Mouse (Mus musculus) E14TG2a.4 (cell line): ENCODE measurements at regions not wholly inside any gene's neighbourhood (a gene's known extent, or its start where the extent isn't known, plus 50 kb on each side); places are given as distances from the start of the nearest gene placed in this dataset.

Experiments used
- H3K27me3 ChIP-seq: 2 replicates; pipeline ENCODE4 v1.6.1; 2014; ENCODE audit warnings: low read length, control low read depth; ENCODE audit not compliant: insufficient read depth
- H3K36me3 ChIP-seq: 2 replicates; pipeline ENCODE4 v1.6.1; 2014; ENCODE audit warnings: low read length, control low read depth; ENCODE audit not compliant: insufficient read depth
- H3K4me1 ChIP-seq: replicated peaks from 2 replicates; pipeline ENCODE4 v1.6.1; 2014; ENCODE audit warnings: low read depth, low read length, control low read depth
- H3K4me3 ChIP-seq: replicated peaks from 2 replicates; pipeline ENCODE4 v1.5.1; 2014; ENCODE audit warnings: mild to moderate bottlenecking, low read length
- H3K9me3 ChIP-seq: 2 replicates; pipeline ENCODE4 v1.6.1; 2014; ENCODE audit warnings: low read length, control low read depth
- CTCF ChIP-seq: conservative IDR thresholded peaks from 2 replicates; pipeline ENCODE4 v1.5.1; 2014; ENCODE audit warnings: low read length
- NANOG ChIP-seq: IDR thresholded peaks from 2 replicates; pipeline ENCODE4 v1.6.1; 2014; ENCODE audit warnings: borderline replicate concordance, low read length, mixed read lengths
- POU5F1 ChIP-seq: IDR thresholded peaks from 2 replicates; pipeline ENCODE4 v1.6.1; 2014; ENCODE audit warnings: low read length, borderline replicate concordance

DNA sequence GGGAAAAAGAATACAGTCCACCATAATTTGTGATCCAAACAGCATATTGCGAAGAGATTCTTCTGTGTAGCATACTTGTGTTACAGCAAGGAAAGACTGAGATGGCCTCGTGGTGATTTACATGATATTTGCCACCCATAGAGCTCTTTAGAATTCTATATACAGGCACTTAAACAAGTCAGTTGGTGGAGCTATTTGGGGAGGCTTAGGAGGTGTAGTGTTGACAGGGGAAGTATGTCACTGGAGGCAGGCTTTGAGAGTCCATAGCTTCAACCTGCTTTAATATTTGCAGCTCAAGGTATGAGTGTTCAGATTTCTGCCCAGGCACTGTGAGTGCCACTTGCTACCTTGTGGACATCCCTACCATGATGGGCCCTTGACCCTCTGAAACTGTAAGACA is 187.3 kb downstream of the Ostf1 start:
- no peaks in the 10 kb centered on the region for H3K27me3 ChIP-seq
- H3K9me3 ChIP-seq: peaks cover 5% of the 10 kb centered on the region; the same call in 1 of the 2 replicates
- no peak overlapping the region for H3K4me3 ChIP-seq
- no peaks in the 10 kb centered on the region for H3K4me1 ChIP-seq
- TF ChIP-seq NANOG: no peak
- H3K36me3 ChIP-seq: no peaks in the 10 kb centered on the region

DNA sequence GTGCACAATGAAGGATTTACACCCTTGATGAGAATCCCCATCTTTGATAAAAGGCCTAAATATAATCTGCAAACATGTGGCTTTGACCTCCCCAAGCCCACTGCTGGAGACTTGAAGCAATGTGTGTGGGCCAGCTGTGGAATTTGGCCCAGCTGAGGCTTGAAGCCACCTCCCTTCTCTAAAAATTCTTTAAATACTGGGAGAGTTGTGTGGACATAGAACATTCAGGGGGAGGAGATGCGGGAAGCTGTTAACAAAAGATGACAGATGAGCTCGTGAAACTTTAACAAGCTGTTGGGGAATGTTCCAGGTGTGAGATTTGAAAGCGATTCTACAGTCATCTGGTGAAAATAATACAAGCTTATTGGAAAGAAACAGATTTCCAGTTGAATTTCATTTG is 195.3 kb downstream of the Ostf1 start:
- Histone ChIP-seq H3K36me3 (no peaks in the 10 kb centered on the region), H3K27me3 (no peaks in the 10 kb centered on the region), H3K4me3 (no peak overlapping the region), H3K4me1 (no peaks in the 10 kb centered on the region), H3K9me3 (peaks cover 34% of the 10 kb centered on the region)
- no peak for TF ChIP-seq POU5F1
- TF ChIP-seq CTCF: no peak
- TF ChIP-seq NANOG: no peak

DNA sequence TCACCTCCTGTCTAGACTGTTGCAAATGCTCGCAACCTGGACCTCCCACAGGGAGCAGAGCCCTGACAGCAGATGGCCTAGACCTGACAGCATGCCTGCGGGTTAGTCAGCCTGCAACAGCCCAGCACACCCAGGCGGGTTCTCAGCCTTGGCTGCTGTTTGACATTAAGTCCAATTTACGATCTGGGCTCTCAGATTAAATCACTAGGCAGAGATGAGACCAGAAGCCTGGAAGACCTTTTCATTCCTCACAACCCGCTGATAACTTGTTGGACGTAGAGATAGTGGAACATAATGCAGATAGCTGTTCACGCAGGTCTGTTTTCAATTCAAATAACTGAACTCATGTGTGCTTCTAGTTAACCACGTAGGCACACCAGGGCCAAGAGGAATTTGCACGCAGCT is 211.2 kb downstream of the Ostf1 start:
- no peaks in the 10 kb centered on the region for H3K27me3 ChIP-seq
- H3K4me3 ChIP-seq: no peak overlapping the region
- H3K36me3 ChIP-seq: no peaks in the 10 kb centered on the region
- no peaks in the 10 kb centered on the region for H3K4me1 ChIP-seq
- H3K9me3 ChIP-seq: no peaks in the 10 kb centered on the region
- TF ChIP-seq POU5F1 (no peak), CTCF (no peak), NANOG (no peak)

DNA sequence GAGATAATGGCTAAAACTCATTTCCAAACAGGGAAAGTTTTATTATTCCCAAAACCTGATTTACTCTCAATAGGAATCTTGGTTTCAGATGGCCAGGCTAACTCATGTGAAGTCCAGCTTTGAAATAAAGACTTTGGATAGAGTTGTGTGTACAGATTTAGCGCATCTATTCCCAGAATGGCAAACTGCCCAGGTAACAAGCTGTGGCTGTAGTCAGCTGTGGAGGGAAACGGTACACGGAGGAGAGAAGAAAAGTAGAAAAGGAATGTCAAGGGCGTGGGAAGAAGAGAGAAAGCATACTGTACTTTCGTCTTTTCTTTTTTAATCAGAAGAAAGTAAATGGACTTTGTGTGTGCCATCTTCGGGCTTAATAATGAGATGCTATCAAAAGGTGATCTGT is 213.1 kb downstream of the Ostf1 start:
- Histone ChIP-seq H3K36me3 (no peaks in the 10 kb centered on the region), H3K9me3 (no peaks in the 10 kb centered on the region), H3K4me1 (no peaks in the 10 kb centered on the region), H3K4me3 (no peak overlapping the region), H3K27me3 (no peaks in the 10 kb centered on the region)
- TF ChIP-seq CTCF: no peak
- TF ChIP-seq NANOG: no peak
- TF ChIP-seq POU5F1: no peak

DNA sequence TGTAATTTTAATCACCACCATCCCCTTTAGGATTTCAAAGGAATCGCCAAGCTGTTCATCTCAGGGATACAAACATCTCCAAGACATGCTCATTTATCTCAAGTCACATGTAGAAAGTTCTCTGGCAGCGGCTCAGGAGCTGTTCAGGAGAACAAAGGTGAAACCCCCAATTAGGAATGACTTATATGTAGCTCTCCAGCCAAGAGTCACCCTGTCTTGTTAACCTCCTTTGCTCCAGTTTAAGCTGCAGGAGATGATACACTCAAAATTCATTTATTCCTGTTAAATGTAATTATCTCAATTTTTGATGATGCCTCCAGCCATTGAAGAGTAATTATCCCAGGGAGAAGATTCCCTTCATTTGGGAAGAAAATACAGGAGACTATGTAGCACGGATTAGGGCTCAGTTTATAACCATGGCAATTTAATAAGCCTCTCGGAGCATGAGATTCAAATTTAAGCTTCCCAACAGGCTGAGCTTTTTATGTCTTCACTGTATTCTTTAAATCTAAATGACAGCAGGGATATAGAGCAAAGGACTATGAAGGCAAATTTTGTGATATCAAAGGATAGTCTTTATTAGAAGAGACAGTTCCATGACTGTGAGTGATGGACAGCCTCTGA is 254.0 kb downstream of the Ostf1 start:
- Histone ChIP-seq H3K4me3 (no peak overlapping the region), H3K27me3 (no peaks in the 10 kb centered on the region), H3K36me3 (no peaks in the 10 kb centered on the region), H3K4me1 (no peaks in the 10 kb centered on the region), H3K9me3 (no peaks in the 10 kb centered on the region)
- TF ChIP-seq CTCF (no peak), POU5F1 (no peak), NANOG (no peak)

DNA sequence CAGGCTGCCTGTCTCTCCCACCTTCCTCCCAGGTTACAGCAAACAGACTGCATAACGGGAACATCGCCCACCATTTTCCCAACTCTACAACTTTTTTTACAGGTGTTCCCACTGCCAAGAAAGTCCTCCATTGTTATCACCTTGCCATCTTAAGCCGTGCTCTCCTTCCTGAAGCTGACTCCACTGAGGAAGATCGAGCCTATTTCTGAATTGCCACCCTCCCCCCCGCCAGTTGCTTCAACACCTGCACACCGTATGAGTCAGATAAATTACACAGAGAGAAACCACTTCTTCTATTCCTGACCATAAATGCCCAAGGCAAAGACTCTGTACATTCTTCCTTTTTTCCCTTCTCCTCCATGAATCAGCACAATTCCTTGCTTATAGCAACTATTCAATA is 263.0 kb downstream of the Ostf1 start:
- Histone ChIP-seq H3K4me1 (no peaks in the 10 kb centered on the region), H3K4me3 (no peak overlapping the region), H3K9me3 (no peaks in the 10 kb centered on the region), H3K36me3 (no peaks in the 10 kb centered on the region), H3K27me3 (no peaks in the 10 kb centered on the region)
- no peak for TF ChIP-seq CTCF
- no peak for TF ChIP-seq NANOG
- TF ChIP-seq POU5F1: no peak

DNA sequence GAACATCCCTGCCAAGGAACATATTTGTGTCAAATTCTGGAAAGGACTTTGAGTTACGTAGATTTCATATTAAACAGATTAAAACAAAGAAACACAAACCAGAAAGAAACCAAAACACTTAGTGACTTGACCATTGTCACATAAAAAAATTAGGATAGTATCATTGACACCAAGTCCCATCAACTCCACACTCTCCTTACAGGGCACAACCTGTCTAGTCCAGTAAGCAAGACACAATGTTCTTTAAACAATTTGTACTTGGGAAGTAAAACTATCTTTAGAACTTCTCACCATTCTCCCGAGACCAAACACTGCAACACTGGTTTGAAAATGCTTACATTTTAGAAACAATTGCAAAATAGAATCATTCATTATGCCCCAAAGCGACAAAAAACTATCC is 277.7 kb downstream of the Ostf1 start:
- TF ChIP-seq CTCF (no peak), POU5F1 (no peak), NANOG (no peak)
- Histone ChIP-seq H3K27me3 (no peaks in the 10 kb centered on the region), H3K36me3 (no peaks in the 10 kb centered on the region), H3K9me3 (no peaks in the 10 kb centered on the region), H3K4me3 (no peak overlapping the region), H3K4me1 (no peaks in the 10 kb centered on the region)

DNA sequence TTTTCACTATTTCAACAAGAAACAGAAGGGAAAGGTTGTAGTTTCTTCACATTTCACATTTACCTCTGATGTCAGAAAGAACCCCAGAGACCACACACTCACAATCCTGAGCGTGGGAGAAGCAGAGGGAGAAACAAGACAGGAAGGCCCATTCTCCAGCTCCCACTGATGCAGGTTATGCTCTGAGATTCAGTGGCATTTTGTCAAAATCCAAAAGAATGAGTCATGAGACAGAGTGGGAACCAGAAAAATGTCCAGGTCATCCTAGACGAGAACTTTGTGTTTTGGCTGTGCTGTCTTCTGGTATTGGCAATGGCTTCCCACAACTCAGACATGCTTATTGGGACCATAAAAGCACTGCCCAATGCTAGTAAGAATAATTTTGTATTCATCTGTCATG is 285.9 kb downstream of the Ostf1 start:
- no peaks in the 10 kb centered on the region for H3K36me3 ChIP-seq
- TF ChIP-seq POU5F1 (no peak), CTCF (no peak), NANOG (no peak)
- no peak overlapping the region for H3K4me3 ChIP-seq
- no peaks in the 10 kb centered on the region for H3K4me1 ChIP-seq
- no peaks in the 10 kb centered on the region for H3K27me3 ChIP-seq
- no peaks in the 10 kb centered on the region for H3K9me3 ChIP-seq

DNA sequence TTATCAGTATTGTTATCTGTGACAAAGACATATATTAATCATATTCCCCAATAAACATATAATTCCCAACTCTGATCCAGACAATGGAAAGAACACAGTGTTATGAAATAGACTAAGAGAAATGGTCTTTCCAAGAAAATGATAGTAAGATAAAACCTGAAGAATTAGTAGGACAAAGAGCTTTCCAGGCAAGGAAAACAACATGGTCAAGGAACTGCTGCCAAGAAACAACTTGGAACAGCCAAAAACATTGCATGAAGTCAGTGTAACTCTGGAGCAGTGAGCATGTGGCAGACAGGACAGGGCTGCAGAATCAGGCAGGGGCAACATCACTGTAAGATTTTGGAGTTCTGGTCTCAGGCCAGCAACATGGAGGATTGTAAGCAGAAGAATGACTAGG is 288.0 kb downstream of the Ostf1 start:
- Histone ChIP-seq H3K36me3 (no peaks in the 10 kb centered on the region), H3K9me3 (no peaks in the 10 kb centered on the region), H3K27me3 (no peaks in the 10 kb centered on the region), H3K4me3 (no peak overlapping the region), H3K4me1 (no peaks in the 10 kb centered on the region)
- TF ChIP-seq CTCF (no peak), POU5F1 (no peak), NANOG (no peak)

DNA sequence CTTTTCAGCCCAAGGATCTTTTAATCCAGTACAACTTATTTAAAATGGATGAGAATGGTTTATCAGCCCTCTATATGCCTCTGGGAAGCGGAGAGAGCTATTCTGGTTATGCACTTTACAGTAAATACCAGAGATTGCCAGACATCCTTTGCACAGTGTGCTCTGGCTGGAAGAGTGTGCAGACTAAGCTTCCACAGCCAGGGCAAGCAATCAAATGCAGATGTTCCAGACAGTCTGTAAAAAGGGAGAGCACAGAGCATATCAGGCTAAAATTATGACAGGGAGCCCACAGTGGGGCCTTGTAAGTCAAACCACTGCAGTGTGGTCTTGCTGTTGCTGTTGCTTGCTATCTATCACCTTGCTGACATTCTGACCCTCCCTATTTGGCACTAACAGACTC is 288.6 kb downstream of the Ostf1 start:
- H3K9me3 ChIP-seq: no peaks in the 10 kb centered on the region
- H3K27me3 ChIP-seq: no peaks in the 10 kb centered on the region
- TF ChIP-seq NANOG: no peak
- TF ChIP-seq CTCF: no peak
- TF ChIP-seq POU5F1: no peak
- no peaks in the 10 kb centered on the region for H3K36me3 ChIP-seq
- H3K4me3 ChIP-seq: no peak overlapping the region
- no peaks in the 10 kb centered on the region for H3K4me1 ChIP-seq
